Comparison of ENCODE assay signal across 17 mouse cellular contexts in genomic region chr4:134181112-134181511, GRCm38 (mm10). TPM values are rescaled to one million over a fixed set of nuclear protein-coding genes. Genes with fewer than 3 reads are reported as not detected.
A peak's percentile ranks its signal among the peaks of the same experiment; 100 is the strongest.
DNase-seq lines count a peak whose midpoint lies in the region; ATAC-seq and TF ChIP-seq lines count a peak whose summit lies in the region.
"Had no signal": no experiment of that assay in that cellular context is flagged by ENCODE, and none has a peak within 500 bp of the region (broad histone marks: within the 10 kb centered on the region; RNA-seq: fewer than 3 reads in every experiment).

No protein-coding gene starts in this region.

- WGBS in intestine, embryonic 15.5 days = 95% methylated on average over 1 of the region's 1 CpGs
- 93% methylated on average over 1 of the region's 1 CpGs for WGBS in intestine, postnatal 0 days
- 13% methylated on average over 1 of the region's 1 CpGs for WGBS in liver, embryonic 16.5 days (ENCODE audit: insufficient replicate concordance)

- H3K4me3 ChIP-seq in intestine, embryonic 15.5 days (replicated peaks) = no peak overlapping the region
- no peak overlapping the region for H3K4me3 ChIP-seq in intestine, postnatal 0 days (ENCODE audit: low read depth, low read length)
- peak overlapping the region; percentile 29 for H3K4me3 ChIP-seq in liver, embryonic 16.5 days (ENCODE audit: low read depth, low read length)
- H3K4me3 ChIP-seq: limb, embryonic 13.5 days had no signal

- no peak overlapping the region for H3K4me2 ChIP-seq in intestine, embryonic 15.5 days (replicated peaks)
- H3K4me2 ChIP-seq in intestine, postnatal 0 days (replicated peaks; ENCODE audit: low read depth) = no peak overlapping the region
- peak overlapping the region; percentile 50 for H3K4me2 ChIP-seq in liver, embryonic 16.5 days (ENCODE audit: low read depth, low read length)
- H3K4me2 ChIP-seq: limb, embryonic 13.5 days had no signal

- peaks cover 8% of the 10 kb centered on the region for H3K4me1 ChIP-seq in intestine, embryonic 15.5 days (replicated peaks)
- H3K4me1 ChIP-seq in intestine, postnatal 0 days (replicated peaks; ENCODE audit: control insufficient read depth, insufficient read depth, low read length) = peaks cover 4% of the 10 kb centered on the region; the same call in 1 of the 2 replicates
- peaks cover 41% of the 10 kb centered on the region for H3K4me1 ChIP-seq in liver, embryonic 16.5 days (ENCODE audit: control insufficient read depth, low read depth, low read length)

- no peak overlapping the region for H3K27ac ChIP-seq in intestine, embryonic 15.5 days
- no peak overlapping the region for H3K27ac ChIP-seq in intestine, postnatal 0 days (ENCODE audit: low read depth, low read length)
- H3K27ac ChIP-seq in liver, embryonic 16.5 days (ENCODE audit: low read length) = peak overlapping the region; percentile 83
- H3K27ac ChIP-seq: limb, embryonic 13.5 days had no signal

- H3K36me3 ChIP-seq in intestine, embryonic 15.5 days = no peaks in the 10 kb centered on the region
- H3K36me3 ChIP-seq in intestine, postnatal 0 days (ENCODE audit: control insufficient read depth, insufficient read depth) = no peaks in the 10 kb centered on the region
- no peaks in the 10 kb centered on the region for H3K36me3 ChIP-seq in liver, embryonic 16.5 days (ENCODE audit: control insufficient read depth, insufficient read depth)
- H3K36me3 ChIP-seq: limb, embryonic 13.5 days had no signal

- TF ChIP-seq CTCF in intestine, postnatal 0 days (IDR thresholded peaks at IDR 0.05; ENCODE audit: low read depth) = no peak

- peak; percentile 31; the same call in 1 of the 2 replicates for ATAC-seq in intestine, embryonic 15.5 days
- ATAC-seq in intestine, postnatal 0 days = no peak
- peak; percentile 69 for ATAC-seq in common myeloid progenitor, adult 5-6 weeks (replicated peaks; ENCODE audit: low read depth, poor library complexity, severe bottlenecking)
- ATAC-seq in erythroid progenitor cell, adult 5-6 weeks (replicated peaks; ENCODE audit: low FRiP score, poor library complexity, severe bottlenecking) = peak; percentile 77
- ATAC-seq in liver, embryonic 16.5 days (ENCODE audit: low read depth) = peak; percentile 76
- ATAC-seq: hindbrain, embryonic 16.5 days had no signal

- H3K9ac ChIP-seq in intestine, embryonic 15.5 days = no peak overlapping the region
- no peak overlapping the region for H3K9ac ChIP-seq in intestine, postnatal 0 days (ENCODE audit: low read depth, low read length)
- H3K9ac ChIP-seq in liver, embryonic 16.5 days (ENCODE audit: low read depth, low read length) = peak overlapping the region; percentile 50
- H3K9ac ChIP-seq: limb, embryonic 13.5 days had no signal

- DNase-seq in adrenal gland, postnatal 36 days = no peak
- DNase-seq in thymus, postnatal 4 days = no peak
- DNase-seq: adrenal gland, adult 2 months; gastrocnemius, postnatal 36 days; kidney, postnatal 25 days; lung, postnatal 4 days; right cerebral cortex, adult 18-20 months had no signal

- H3K9me3 ChIP-seq in intestine, embryonic 15.5 days = no peaks in the 10 kb centered on the region
- no peaks in the 10 kb centered on the region for H3K9me3 ChIP-seq in intestine, postnatal 0 days (ENCODE audit: control insufficient read depth)
- no peaks in the 10 kb centered on the region for H3K9me3 ChIP-seq in liver, embryonic 16.5 days (replicated peaks; ENCODE audit: control insufficient read depth, low read length)
- H3K9me3 ChIP-seq: limb, embryonic 13.5 days had no signal

- H3K27me3 ChIP-seq in intestine, embryonic 15.5 days (replicated peaks) = no peaks in the 10 kb centered on the region
- H3K27me3 ChIP-seq in intestine, postnatal 0 days (replicated peaks; ENCODE audit: control insufficient read depth, insufficient read depth, low read length) = no peaks in the 10 kb centered on the region
- no peaks in the 10 kb centered on the region for H3K27me3 ChIP-seq in liver, embryonic 16.5 days (ENCODE audit: control insufficient read depth, insufficient read depth, low read depth, low read length)
- H3K27me3 ChIP-seq: limb, embryonic 13.5 days had no signal

RNA-seq across cellular contexts. Expression of gene Cep85, which starts 5.8 kb away (rescaled TPM):
- polyA plus RNA-seq in intestine, embryonic 15.5 days (2015; fragmentation: Nextera tagmentation; extraction: Ambion mirVana) = 90.0 and 91.6 TPM in 2 replicates
- polyA plus RNA-seq in intestine, postnatal 0 days (2015; fragmentation: Nextera tagmentation; extraction: Ambion mirVana) = 85.9 and 91.1 TPM in 2 replicates
- total RNA-seq in common myeloid progenitor, adult 5-6 weeks (2017) = 25.2 and 51.2 TPM in 2 replicates
- 91.4 and 93.3 TPM in 2 replicates for total RNA-seq in erythroid progenitor cell, adult 5-6 weeks (2015; ENCODE audit: low replicate concordance)
- 105 and 118 TPM in 2 replicates for total RNA-seq in erythroid progenitor cell, adult 5-6 weeks (2017; ENCODE audit: low replicate concordance)
- polyA plus RNA-seq in liver, embryonic 16.5 days (2015; fragmentation: Nextera tagmentation; extraction: Ambion mirVana) = 42.3 and 47.7 TPM in 2 replicates
- 10 to 100 TPM; 15.6 to 20.4 TPM for total RNA-seq in adrenal gland, postnatal 36 days (2021)

RNA-seq across cellular contexts. Expression of gene Gm7534, which starts 21.7 kb away (rescaled TPM):
- not detected in 2 replicates for polyA plus RNA-seq in intestine, embryonic 15.5 days (2015; fragmentation: Nextera tagmentation; extraction: Ambion mirVana)
- polyA plus RNA-seq in intestine, postnatal 0 days (2015; fragmentation: Nextera tagmentation; extraction: Ambion mirVana) = not detected in 2 replicates
- not detected in 2 replicates for total RNA-seq in common myeloid progenitor, adult 5-6 weeks (2017)
- not detected in 2 replicates for total RNA-seq in erythroid progenitor cell, adult 5-6 weeks (2015; ENCODE audit: low replicate concordance)
- not detected in 2 replicates for total RNA-seq in erythroid progenitor cell, adult 5-6 weeks (2017; ENCODE audit: low replicate concordance)
- polyA plus RNA-seq in liver, embryonic 16.5 days (2015; fragmentation: Nextera tagmentation; extraction: Ambion mirVana) = not detected in 2 replicates
- total RNA-seq in adrenal gland, postnatal 36 days (2021) = not detected
- total RNA-seq: adrenal gland, adult 2 months; gastrocnemius, postnatal 36 days; midbrain, postnatal 0 days had no signal
- polyA plus RNA-seq: adrenal gland, adult 2 months; hindbrain, embryonic 16.5 days; limb, embryonic 13.5 days; midbrain, postnatal 0 days; neural tube, embryonic 14.5 days had no signal

RNA-seq across cellular contexts. Expression of gene Catsper4, which starts 46.1 kb away (rescaled TPM):
- 0.19 and 0.43 TPM in 2 replicates for polyA plus RNA-seq in intestine, embryonic 15.5 days (2015; fragmentation: Nextera tagmentation; extraction: Ambion mirVana)
- polyA plus RNA-seq in intestine, postnatal 0 days (2015; fragmentation: Nextera tagmentation; extraction: Ambion mirVana) = 0.60 and 0.81 TPM in 2 replicates
- total RNA-seq in common myeloid progenitor, adult 5-6 weeks (2017) = not detected in 2 replicates
- not detected in 2 replicates for total RNA-seq in erythroid progenitor cell, adult 5-6 weeks (2015; ENCODE audit: low replicate concordance)
- not detected in 2 replicates for total RNA-seq in erythroid progenitor cell, adult 5-6 weeks (2017; ENCODE audit: low replicate concordance)
- not detected in 2 replicates for polyA plus RNA-seq in liver, embryonic 16.5 days (2015; fragmentation: Nextera tagmentation; extraction: Ambion mirVana)
- total RNA-seq in adrenal gland, postnatal 36 days (2021) = not detected
- total RNA-seq: adrenal gland, adult 2 months; midbrain, postnatal 0 days had no signal
- polyA plus RNA-seq: adrenal gland, adult 2 months; embryonic facial prominence, embryonic 14.5 days; hindbrain, embryonic 16.5 days; neural tube, embryonic 14.5 days had no signal

RNA-seq across cellular contexts. Expression of gene Sh3bgrl3, which starts 52.5 kb away (rescaled TPM):
- 362 and 375 TPM in 2 replicates for polyA plus RNA-seq in intestine, embryonic 15.5 days (2015; fragmentation: Nextera tagmentation; extraction: Ambion mirVana)
- polyA plus RNA-seq in intestine, postnatal 0 days (2015; fragmentation: Nextera tagmentation; extraction: Ambion mirVana) = 503 and 522 TPM in 2 replicates
- total RNA-seq in common myeloid progenitor, adult 5-6 weeks (2017) = 165 and 201 TPM in 2 replicates
- total RNA-seq in erythroid progenitor cell, adult 5-6 weeks (2015; ENCODE audit: low replicate concordance) = 129 and 180 TPM in 2 replicates
- 22.6 and 67.0 TPM in 2 replicates for total RNA-seq in erythroid progenitor cell, adult 5-6 weeks (2017; ENCODE audit: low replicate concordance)
- 142 and 161 TPM in 2 replicates for polyA plus RNA-seq in liver, embryonic 16.5 days (2015; fragmentation: Nextera tagmentation; extraction: Ambion mirVana)
- 10 to 100 TPM; 66.8 to 86.5 TPM for total RNA-seq in adrenal gland, postnatal 36 days (2021)

RNA-seq across cellular contexts. Expression of gene Cnksr1, which starts 57.1 kb away (rescaled TPM):
- 12.2 and 12.7 TPM in 2 replicates for polyA plus RNA-seq in intestine, embryonic 15.5 days (2015; fragmentation: Nextera tagmentation; extraction: Ambion mirVana)
- 13.8 and 15.5 TPM in 2 replicates for polyA plus RNA-seq in intestine, postnatal 0 days (2015; fragmentation: Nextera tagmentation; extraction: Ambion mirVana)
- not detected in 2 replicates for total RNA-seq in common myeloid progenitor, adult 5-6 weeks (2017)
- not detected in 2 replicates for total RNA-seq in erythroid progenitor cell, adult 5-6 weeks (2015; ENCODE audit: low replicate concordance)
- total RNA-seq in erythroid progenitor cell, adult 5-6 weeks (2017; ENCODE audit: low replicate concordance) = not detected in 2 replicates
- 0.06 and 0.07 TPM in 2 replicates for polyA plus RNA-seq in liver, embryonic 16.5 days (2015; fragmentation: Nextera tagmentation; extraction: Ambion mirVana)
- under 1 TPM; 0.23 to 0.40 TPM for total RNA-seq in adrenal gland, postnatal 36 days (2021)
